Mouse (Mus musculus) myocyte (in vitro differentiated cells): ENCODE measurements around the gene Ctdnep1. TPM values are rescaled to one million over a fixed set of nuclear protein-coding genes. Genes with fewer than 3 reads are reported as not detected.

Experiments
- H3K27me3 ChIP-seq: one replicate; pipeline ENCODE4 v1.6.1; 2011; ENCODE audit not compliant: control insufficient read depth, insufficient read depth, insufficient read length
- H3K36me3 ChIP-seq: one replicate; pipeline ENCODE4 v1.6.1; 2011; ENCODE audit not compliant: control insufficient read depth, insufficient read depth
- H3K4me2 ChIP-seq: one replicate; pipeline ENCODE4 v1.6.1; 2011; ENCODE audit warnings: low read depth, control low read depth
- H3K4me3 ChIP-seq: one replicate; pipeline ENCODE4 v1.5.1; 2011; ENCODE audit warnings: mild to moderate bottlenecking, control low read depth, moderate library complexity
- H3K79me2 ChIP-seq: one replicate; pipeline ENCODE4 v1.6.1; 2011; ENCODE audit not compliant: control insufficient read depth, insufficient read depth
- H3ac ChIP-seq: one replicate; pipeline ENCODE4 v1.6.1; 2011; ENCODE audit not compliant: control insufficient read depth, insufficient read length
- CEBPB ChIP-seq: IDR thresholded peaks from 2 replicates; pipeline ENCODE4 v1.6.1; 2011; ENCODE audit warnings: mild to moderate bottlenecking, moderate library complexity; ENCODE audit not compliant: poor library complexity, insufficient read depth, severe bottlenecking
- E2F4 ChIP-seq: IDR thresholded peaks from one replicate; pipeline ENCODE4 v1.6.1; 2011; ENCODE audit warnings: mild to moderate bottlenecking, control low read depth, moderate library complexity; ENCODE audit not compliant: insufficient read depth
- MAX ChIP-seq: IDR thresholded peaks from one replicate; pipeline ENCODE4 v1.6.1; 2011; ENCODE audit warnings: low read depth, mild to moderate bottlenecking, control low read depth
- MYOD1 ChIP-seq, 3 experiments: IDR thresholded peaks; one replicate each; pipeline ENCODE4 v1.6.1; 2011; ENCODE audit warnings: control low read depth in 2 of 3, low read depth in 2 of 3, mild to moderate bottlenecking in 2 of 3, moderate library complexity in 1 of 3; ENCODE audit not compliant: insufficient read length in 2 of 3, control insufficient read depth in 1 of 3
- MYOG ChIP-seq, 3 experiments: IDR thresholded peaks; one replicate each; pipeline ENCODE4 v1.6.1; 2011; ENCODE audit warnings: control low read depth in 2 of 3, low read depth in 2 of 3, mild to moderate bottlenecking in 2 of 3; ENCODE audit not compliant: insufficient read length in 2 of 3, control insufficient read depth in 1 of 3, insufficient read depth in 1 of 3
- POLR2A ChIP-seq: IDR thresholded peaks from one replicate; pipeline ENCODE4 v1.6.1; 2011; ENCODE audit warnings: low read depth, mild to moderate bottlenecking, control low read depth, moderate library complexity; ENCODE audit not compliant: insufficient read length
- POLR2AphosphoS2 ChIP-seq: IDR thresholded peaks from one replicate; pipeline ENCODE4 v1.6.1; 2011; ENCODE audit warnings: low read depth, control low read depth; ENCODE audit not compliant: insufficient read length
- REST ChIP-seq: IDR thresholded peaks from one replicate; pipeline ENCODE4 v1.6.1; 2011; ENCODE audit warnings: mild to moderate bottlenecking, control low read depth, moderate library complexity; ENCODE audit not compliant: insufficient read depth, insufficient read length
- SRF ChIP-seq: IDR thresholded peaks from one replicate; pipeline ENCODE4 v1.6.1; 2011; ENCODE audit warnings: low read depth; ENCODE audit not compliant: control insufficient read depth, insufficient read length
- TCF12 ChIP-seq: IDR thresholded peaks from one replicate; pipeline ENCODE4 v1.6.1; 2011; ENCODE audit warnings: mild to moderate bottlenecking, control low read depth; ENCODE audit not compliant: poor library complexity, insufficient read depth, severe bottlenecking
- TCF3 ChIP-seq: IDR thresholded peaks from one replicate; pipeline ENCODE4 v1.6.1; 2011; ENCODE audit warnings: low read depth, control low read depth; ENCODE audit not compliant: insufficient read length
- USF1 ChIP-seq: IDR thresholded peaks from one replicate; pipeline ENCODE4 v1.6.1; 2011; ENCODE audit warnings: low read depth, mild to moderate bottlenecking, control low read depth, moderate library complexity
- polyA plus RNA-seq: library from polyadenylated mRNA; unstranded; fragments of >200 nt; fragmentation: generic; extraction: Trizol; gene quantifications from one replicate; pipeline ENCODE4 v1.2.1, GENCODE M21; 2012; ENCODE audit warnings: missing spikeins

Ctdnep1 gene
- polyA plus RNA-seq, 1 experiment = 146 TPM

- peaks cover 32% of the 10 kb centered on the region for H3K79me2 ChIP-seq
These were observed 4.7 kb upstream of the Ctdnep1 start for GRCm38 (mm10) chr11:69976271-69976670.

GRCm38 (mm10) chr11:69979827-69980195, 1.1 kb upstream of the Ctdnep1 start:
- H3K4me3 ChIP-seq = peak overlapping the region; percentile 73
- TF ChIP-seq USF1 (no peak), POLR2AphosphoS2 (no peak), MYOD1 (IDR thresholded peaks at IDR 0.05; ENCODE audit: control insufficient read depth in 1 of 3, insufficient read length in 2 of 3, low read depth in 2 of 3) (no peak), E2F4 (no peak), REST (no peak), POLR2A (no peak), MAX (no peak), TCF12 (no peak), SRF (no peak), TCF3 (no peak), MYOG (IDR thresholded peaks at IDR 0.05; ENCODE audit: control insufficient read depth in 1 of 3, insufficient read depth in 1 of 3, insufficient read length in 2 of 3, low read depth in 2 of 3) (no peak), CEBPB (no peak)
- H3ac ChIP-seq = peak overlapping the region; percentile 93
- H3K4me2 ChIP-seq = peak overlapping the region; percentile 79
- H3K79me2 ChIP-seq = peaks cover 61% of the 10 kb centered on the region
- no peaks in the 10 kb centered on the region for H3K27me3 ChIP-seq
- H3K36me3 ChIP-seq = peaks cover 32% of the 10 kb centered on the region

More at GRCm38 (mm10) chr11:69976271-69976670, 4.7 kb upstream of the Ctdnep1 start:
- Histone ChIP-seq H3K4me3 (no peak overlapping the region), H3K36me3 (peaks cover 45% of the 10 kb centered on the region), H3ac (no peak overlapping the region), H3K27me3 (no peaks in the 10 kb centered on the region), H3K4me2 (no peak overlapping the region)
- no peak for TF ChIP-seq USF1

DNA sequence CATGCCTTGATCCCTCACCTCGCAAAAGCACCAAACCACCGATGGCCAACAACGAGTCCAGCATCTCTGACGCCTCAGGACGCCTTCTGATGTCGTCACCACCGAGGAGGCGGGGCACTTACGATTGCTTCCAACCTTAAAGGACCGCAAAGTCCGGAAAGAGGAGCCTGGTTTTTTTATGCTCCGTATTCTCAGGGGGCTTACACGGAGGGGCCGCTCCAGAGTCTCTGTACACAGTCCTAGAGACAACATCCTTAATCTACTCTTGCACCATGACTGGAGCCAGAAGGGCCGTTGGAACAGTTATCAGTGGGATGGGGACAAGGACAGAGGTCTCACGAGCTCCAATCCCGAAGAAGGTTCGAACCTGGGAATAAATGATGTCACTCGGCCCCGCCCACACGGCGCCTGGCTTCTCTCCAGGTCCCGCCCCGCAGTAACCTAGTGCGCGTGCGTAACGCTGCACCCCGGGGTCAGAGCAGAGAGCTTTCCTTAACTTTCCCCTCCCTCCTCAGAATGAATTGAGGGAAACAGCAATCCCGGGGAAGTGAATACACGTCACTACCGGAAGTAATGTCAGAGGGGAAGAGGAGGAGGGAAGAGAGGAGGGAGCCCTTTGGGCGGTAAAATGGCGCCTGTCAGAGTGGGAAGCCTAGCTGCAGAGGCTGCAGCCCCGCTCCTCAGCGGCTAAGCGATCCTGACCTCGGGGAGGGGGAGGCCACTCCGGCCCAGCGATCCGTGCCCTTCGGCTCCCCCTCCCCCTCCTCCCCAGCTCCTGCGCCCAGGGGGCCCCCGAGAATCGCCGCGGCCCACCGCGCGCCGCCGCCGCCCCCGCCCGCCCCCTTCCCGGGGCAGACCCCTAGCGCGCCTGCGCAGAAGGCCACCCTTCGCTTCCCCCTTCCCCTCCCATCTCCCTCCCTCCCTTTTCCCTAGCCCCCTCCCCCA, 488 bp upstream of the Ctdnep1 start:
- Histone ChIP-seq H3K27me3 (no peaks in the 10 kb centered on the region), H3K36me3 (peaks cover 30% of the 10 kb centered on the region), H3ac (peak overlapping the region; percentile 93), H3K4me3 (peak overlapping the region; percentile 73), H3K4me2 (peak overlapping the region; percentile 79), H3K79me2 (peaks cover 61% of the 10 kb centered on the region)
- TF ChIP-seq POLR2AphosphoS2 = peak; percentile 73
- peak; percentile 83 for TF ChIP-seq POLR2A
- no peak for TF ChIP-seq MYOD1 (IDR thresholded peaks at IDR 0.05; ENCODE audit: control insufficient read depth in 1 of 3, insufficient read length in 2 of 3, low read depth in 2 of 3)
- peak; percentile 1 for TF ChIP-seq E2F4
- peak; percentile 69 for TF ChIP-seq SRF

- peaks cover 61% of the 10 kb centered on the region for H3K79me2 ChIP-seq
- no peaks in the 10 kb centered on the region for H3K27me3 ChIP-seq
- TF ChIP-seq CEBPB (no peak), MAX (no peak), USF1 (no peak), TCF12 (no peak), POLR2AphosphoS2 (no peak), REST (no peak), TCF3 (no peak), MYOG (IDR thresholded peaks at IDR 0.05; ENCODE audit: control insufficient read depth in 1 of 3, insufficient read depth in 1 of 3, insufficient read length in 2 of 3, low read depth in 2 of 3) (no peak), E2F4 (no peak)
- peak within 1 kb of the TSS; percentile 93 for H3ac ChIP-seq
- peak within 1 kb of the TSS; percentile 96 for H3K4me2 ChIP-seq
- peaks cover 20% of the 10 kb centered on the region for H3K36me3 ChIP-seq
- H3K4me3 ChIP-seq = peak within 1 kb of the TSS; percentile 73
These were observed 1.3 kb downstream of the Ctdnep1 start, which contains the start of gene Elp5 for GRCm38 (mm10) chr11:69982225-69982624. Gene Elp5 (minus strand): TSS chr11:69982517.

DNA sequence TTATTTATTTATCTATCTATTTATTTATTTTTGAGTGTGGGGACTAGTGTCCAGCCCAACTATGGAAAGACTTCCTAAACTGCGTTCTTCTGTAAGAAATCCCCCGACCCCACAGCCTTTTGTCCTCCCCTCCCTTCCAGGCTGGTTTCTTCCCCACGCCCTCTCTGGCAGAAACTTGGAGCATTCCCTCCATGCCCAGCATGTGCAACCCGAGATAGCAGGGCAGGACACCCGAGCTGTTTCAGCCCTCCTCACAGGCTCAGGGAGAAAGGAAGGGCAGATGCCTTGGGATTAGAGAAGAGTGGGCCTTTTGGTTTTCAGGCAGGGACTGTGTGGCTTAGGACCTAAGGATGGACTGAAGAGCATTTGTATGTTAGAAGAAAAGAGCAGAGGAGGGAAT, 1.9 kb downstream of the Ctdnep1 start:
- Histone ChIP-seq H3K36me3 (peaks cover 20% of the 10 kb centered on the region), H3ac (no peak overlapping the region), H3K4me2 (peak overlapping the region; percentile 96), H3K27me3 (no peaks in the 10 kb centered on the region), H3K79me2 (peaks cover 54% of the 10 kb centered on the region), H3K4me3 (peak overlapping the region; percentile 73)
- TF ChIP-seq MYOG (IDR thresholded peaks at IDR 0.05; ENCODE audit: control insufficient read depth in 1 of 3, insufficient read depth in 1 of 3, insufficient read length in 2 of 3, low read depth in 2 of 3) (peak in 1 of 3 experiments; percentile 16), POLR2A (peak; percentile 21), MYOD1 (IDR thresholded peaks at IDR 0.05; ENCODE audit: control insufficient read depth in 1 of 3, insufficient read length in 2 of 3, low read depth in 2 of 3) (no peak), TCF3 (no peak), POLR2AphosphoS2 (no peak), E2F4 (no peak), MAX (no peak), REST (no peak), SRF (no peak), CEBPB (no peak)
